Comparison of ENCODE assay signal across 28 mouse cellular contexts in the genomic region with DNA sequence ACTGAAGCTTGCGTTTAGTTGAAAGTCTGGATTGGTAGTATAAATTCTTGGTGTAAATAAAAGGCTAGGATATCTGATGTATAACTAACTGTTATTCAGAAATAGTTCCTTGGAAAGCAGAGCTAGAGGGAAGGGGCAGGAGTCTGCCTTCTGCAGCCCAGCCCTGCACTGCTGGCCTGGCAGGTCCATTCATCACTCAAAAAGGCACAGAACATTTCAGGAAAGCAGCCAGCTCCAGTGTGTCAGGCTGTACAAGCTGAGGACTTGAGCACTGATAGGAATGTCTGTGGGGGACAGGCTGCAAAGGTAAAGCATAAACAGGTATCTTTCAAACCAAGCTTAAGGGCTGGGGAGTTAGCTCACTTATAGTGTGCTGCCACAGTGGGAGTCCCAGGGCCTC. TPM values are rescaled to one million over a fixed set of nuclear protein-coding genes. Genes with fewer than 3 reads are reported as not detected.
DNase-seq lines count a peak whose midpoint lies in the region; ATAC-seq and TF ChIP-seq lines count a peak whose summit lies in the region.
"Had no signal": no experiment of that assay in that cellular context is flagged by ENCODE, and none has a peak within 500 bp of the region (broad histone marks: within the 10 kb centered on the region; RNA-seq: fewer than 3 reads in every experiment).

No protein-coding gene starts in this region.

- peak overlapping the region; percentile 55; the same call in 1 of the 2 replicates for H3K27ac ChIP-seq in layer of hippocampus, adult 2 months
- no peak overlapping the region for H3K27ac ChIP-seq in heart, adult 2 months
- H3K27ac ChIP-seq in heart, embryonic 13.5 days (replicated peaks), result peak overlapping the region; percentile 13
- no peak overlapping the region for H3K27ac ChIP-seq in kidney, embryonic 15.5 days
- H3K27ac ChIP-seq: hindbrain, embryonic 15.5 days; kidney, postnatal 0 days; liver, embryonic 12.5 days; stomach, embryonic 15.5 days had no signal

- WGBS in heart, adult 2 months, result 57% methylated on average over 1 of the region's 1 CpGs
- 47% methylated on average over 1 of the region's 1 CpGs for WGBS in heart, embryonic 13.5 days
- WGBS in kidney, embryonic 15.5 days, result 93% methylated on average over 1 of the region's 1 CpGs

- H3K36me3 ChIP-seq in heart, adult 2 months (ENCODE audit: control insufficient read depth, insufficient read depth, low read length), result peaks cover 4% of the 10 kb centered on the region; the same call in 1 of the 2 replicates
- peaks cover 65% of the 10 kb centered on the region for H3K36me3 ChIP-seq in heart, embryonic 13.5 days
- peaks cover 66% of the 10 kb centered on the region for H3K36me3 ChIP-seq in kidney, embryonic 15.5 days
- H3K36me3 ChIP-seq: liver, embryonic 12.5 days had no signal

- intact Hi-C loops in heart, adult 2 months (cut with DNase I), result no loop called here

- no peaks in the 10 kb centered on the region for H3K27me3 ChIP-seq in heart, adult 2 months (ENCODE audit: control insufficient read depth, insufficient read depth, low read length)
- H3K27me3 ChIP-seq in heart, embryonic 13.5 days (replicated peaks), result no peaks in the 10 kb centered on the region
- no peaks in the 10 kb centered on the region for H3K27me3 ChIP-seq in kidney, embryonic 15.5 days
- H3K27me3 ChIP-seq: hindbrain, embryonic 15.5 days; liver, embryonic 12.5 days; Patski; stomach, embryonic 15.5 days had no signal

- 0 out of 2 replicates have a peak, but pooled peaks have one; percentile 21 for TF ChIP-seq EP300 in heart, adult 2 months (IDR thresholded peaks at IDR 0.05; ENCODE audit: insufficient read depth, low read depth, low read length)

- H3K9ac ChIP-seq in heart, adult 2 months (ENCODE audit: low read depth, low read length), result no peak overlapping the region
- H3K9ac ChIP-seq in heart, embryonic 13.5 days, result no peak overlapping the region
- no peak overlapping the region for H3K9ac ChIP-seq in kidney, embryonic 15.5 days
- H3K9ac ChIP-seq: forebrain, postnatal 0 days; hindbrain, embryonic 15.5 days; liver, embryonic 12.5 days; liver, postnatal 0 days; stomach, embryonic 15.5 days had no signal

- no peak for DNase-seq in layer of hippocampus, adult 2 months (ENCODE audit: low spot score in 2 of 2)
- no peak for DNase-seq in layer of hippocampus, adult 18-20 months (ENCODE audit: low spot score in 2 of 2)
- DNase-seq in heart, adult 2 months, result peak in 1 of 2 experiments; percentile 40
- DNase-seq in heart, postnatal 4 days, result peak; percentile 26
- no peak for DNase-seq in gastrocnemius, postnatal 4 days (ENCODE audit: low spot score in 2 of 2)
- DNase-seq: adrenal gland, postnatal 36 days; cerebellum, adult 2 months; cerebellum, postnatal 14 days; forebrain, postnatal 0 days; kidney, adult 18-20 months; kidney, postnatal 4 days; left cerebral cortex, postnatal 4 days; liver, postnatal 0 days; lung, postnatal 36 days; right cerebral cortex, postnatal 25 days; thymus, postnatal 25 days had no signal

- TF ChIP-seq POLR2A in heart, adult 2 months (IDR thresholded peaks at IDR 0.05; ENCODE audit: insufficient read depth, low read depth, low read length), result no peak

- H3K79me2 ChIP-seq in heart, adult 2 months (replicated peaks; ENCODE audit: control insufficient read depth, insufficient read depth, low read length), result no peaks in the 10 kb centered on the region

- no peak overlapping the region for H3K4me3 ChIP-seq in layer of hippocampus, adult 2 months
- H3K4me3 ChIP-seq in heart, adult 2 months, result no peak overlapping the region
- no peak overlapping the region for H3K4me3 ChIP-seq in heart, embryonic 13.5 days
- H3K4me3 ChIP-seq in kidney, embryonic 15.5 days (replicated peaks), result no peak overlapping the region
- H3K4me3 ChIP-seq: erythroblast, embryonic 14.5 days; hindbrain, embryonic 15.5 days; liver, embryonic 12.5 days; stomach, embryonic 15.5 days had no signal

- no peak overlapping the region for H3K4me2 ChIP-seq in heart, embryonic 13.5 days
- H3K4me2 ChIP-seq in kidney, embryonic 15.5 days, result no peak overlapping the region
- H3K4me2 ChIP-seq: hindbrain, embryonic 15.5 days; liver, embryonic 12.5 days; midbrain, embryonic 11.5 days; stomach, embryonic 15.5 days had no signal

- no peak for TF ChIP-seq CTCF in layer of hippocampus, adult 2 months (conservative IDR thresholded peaks at IDR 0.05)
- TF ChIP-seq CTCF in heart, adult 2 months (IDR thresholded peaks at IDR 0.05), result no peak

- H3K9me3 ChIP-seq in heart, embryonic 13.5 days, result no peaks in the 10 kb centered on the region
- no peaks in the 10 kb centered on the region for H3K9me3 ChIP-seq in kidney, embryonic 15.5 days (replicated peaks)
- H3K9me3 ChIP-seq: G1E; hindbrain, embryonic 15.5 days; liver, embryonic 12.5 days; stomach, embryonic 15.5 days had no signal

- no peak for ATAC-seq in heart, embryonic 13.5 days (ENCODE audit: extremely low read depth, insufficient number of reproducible peaks, low FRiP score, low TSS enrichment)
- no peak for ATAC-seq in kidney, embryonic 15.5 days (replicated peaks; ENCODE audit: low FRiP score)
- ATAC-seq: forebrain, postnatal 0 days; inflammation-experienced regulatory T-cells, adult 6 months; liver, embryonic 12.5 days; liver, postnatal 0 days; midbrain, embryonic 16.5 days; Patski had no signal

- peaks cover 4% of the 10 kb centered on the region; the same call in 1 of the 2 replicates for H3K4me1 ChIP-seq in heart, adult 2 months (ENCODE audit: control insufficient read depth, insufficient read depth, low read length)
- peaks cover 36% of the 10 kb centered on the region for H3K4me1 ChIP-seq in heart, embryonic 13.5 days
- no peaks in the 10 kb centered on the region for H3K4me1 ChIP-seq in kidney, embryonic 15.5 days
- H3K4me1 ChIP-seq: hindbrain, embryonic 15.5 days; liver, embryonic 12.5 days; stomach, embryonic 15.5 days had no signal

RNA-seq across cellular contexts. Expression of a gene that starts 44.9 kb away (rescaled TPM):
- 10 to 100 TPM; 51.4 to 52.3 TPM for total RNA-seq in layer of hippocampus, adult 2 months (2021)
- total RNA-seq in layer of hippocampus, adult 18-20 months (2021), result 10 to 100 TPM; 45.8 to 48.6 TPM
- 1 to 10 TPM; 7.0 to 8.1 TPM for total RNA-seq in heart, adult 2 months (2021)
- 10.2 and 14.5 TPM in 2 replicates for polyA plus RNA-seq in heart, adult 2 months (2012; rRNA removed)
- 15.4 and 16.3 TPM in 2 replicates for polyA plus RNA-seq in heart, embryonic 13.5 days (2015; fragmentation: Nextera tagmentation; extraction: Ambion mirVana)
- 10 to 100 TPM; 12.6 to 13.0 TPM for total RNA-seq in heart, postnatal 4 days (2021)
- 10 to 100 TPM in 1 of 2 experiments, 1 to 10 TPM in 1; 9.0 to 10.1 TPM for total RNA-seq in gastrocnemius, postnatal 4 days (2021)
- polyA plus RNA-seq in kidney, embryonic 15.5 days (2015; fragmentation: Nextera tagmentation; extraction: Ambion mirVana), result 12.9 and 14.4 TPM in 2 replicates
- polyA plus RNA-seq: erythroblast, embryonic 14.5 days; G1E had no signal

Comparison
In these comparisons a context has a peak if more than half of its experiments do, and no peak if none do; other contexts are left out.
1. H3K27ac ChIP-seq: peak in layer of hippocampus, adult 2 months (single experiment) and heart, embryonic 13.5 days (single experiment); none in heart, adult 2 months (single experiment) and kidney, embryonic 15.5 days (single experiment).